Mouse (Mus musculus) gastrocnemius, postnatal 14 days (tissue): ENCODE measurements around the gene Rnaset2b. TPM values are rescaled to one million over a fixed set of nuclear protein-coding genes. Genes with fewer than 3 reads are reported as not detected.
"Not testable (repeated sequence)": the region's sequence is repeated elsewhere in the genome, so short reads cannot be mapped to it uniquely, and the experiment has no call there.

Experiments
- DNase-seq: peaks from one replicate; pipeline ENCODE4 v3.0.0; 2021; ENCODE audit warnings: mixed read lengths
- intact Hi-C: fragments of 180-260 bp; cut with DNase I; formaldehyde crosslinking; loops from one replicate; pipeline ENCODE4 v1.15.1; 2025; ENCODE audit warnings: low total_unique reads
- long read RNA-seq, 2 experiments: library from polyadenylated mRNA; stranded (forward); transcript quantifications; one replicate each; pipeline ENCODE4 v2.0.0; 2021
- total RNA-seq, 2 experiments: library from RNA; stranded (reverse); gene quantifications; 2 replicates each; pipeline ENCODE4 v1.2.3; 2021

The Rnaset2b gene
- 100 to 1,000 TPM in 1 of 2 experiments, 10 to 100 TPM in 1; 96.9 to 106 TPM for total RNA-seq
- long read RNA-seq, experiment 1, transcript Rnaset2b-201 (9 exons, 1,783 nt), result major isoform, 25 of 27 reads
- long read RNA-seq, experiment 1, partial matches to known transcripts, result 2 of 27 reads
- long read RNA-seq, experiment 1, other reads (novel, unspliced or antisense), result 0 of 27 reads
- long read RNA-seq, experiment 2, transcript Rnaset2b-201 (9 exons, 1,783 nt), result major isoform, 29 of 32 reads
- long read RNA-seq, experiment 2, partial matches to known transcripts, result 2 of 32 reads
- long read RNA-seq, experiment 2, other reads (novel, unspliced or antisense), result 0 of 32 reads

DNA sequence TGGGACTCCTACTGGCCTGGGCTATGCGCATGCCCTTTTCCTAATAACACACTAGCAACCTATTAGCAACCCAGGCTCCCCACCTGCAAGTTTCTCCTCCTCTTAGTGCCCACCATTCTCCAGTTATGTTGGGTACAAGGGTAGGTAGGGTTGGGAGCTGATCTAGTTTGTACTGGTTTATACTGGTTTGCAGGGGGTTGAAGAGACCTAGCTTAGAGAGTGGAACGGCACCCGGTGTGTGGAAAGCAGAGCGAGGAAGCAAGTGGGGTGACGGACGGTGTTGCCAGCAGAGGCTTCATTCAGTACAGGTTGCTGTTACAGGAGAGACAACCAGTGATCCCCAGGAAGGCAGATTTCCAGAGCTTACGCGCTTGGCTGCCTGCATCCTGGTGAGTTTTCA, at the start of gene Rnaset2b:
TSS of gene Rnaset2b (plus strand) at position 301 of the 400 bp plus-strand sequence.
- intact Hi-C loops, DNase-seq: not testable (repeated sequence)

DNA sequence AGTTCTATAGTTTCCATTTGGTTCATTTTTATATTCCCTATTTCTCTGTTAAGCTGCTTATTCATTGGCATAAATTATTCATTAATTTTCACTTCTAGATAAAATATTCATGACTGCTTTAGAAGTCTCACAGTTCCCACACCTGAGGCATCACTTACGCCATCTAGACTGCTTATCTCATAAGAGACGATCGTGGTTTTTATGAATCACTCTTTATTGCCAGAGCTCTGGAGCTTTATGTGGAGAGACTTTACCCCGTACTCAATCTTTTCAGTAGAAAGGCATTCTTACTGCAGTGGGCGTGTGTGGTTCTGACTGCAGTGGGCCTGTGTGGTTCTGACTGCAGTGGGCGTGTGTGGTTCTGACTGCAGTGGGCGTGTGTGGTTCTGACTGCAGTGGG, 38.8 kb upstream of the Rnaset2b start:
- DNase-seq, intact Hi-C loops: not testable (repeated sequence)

DNA sequence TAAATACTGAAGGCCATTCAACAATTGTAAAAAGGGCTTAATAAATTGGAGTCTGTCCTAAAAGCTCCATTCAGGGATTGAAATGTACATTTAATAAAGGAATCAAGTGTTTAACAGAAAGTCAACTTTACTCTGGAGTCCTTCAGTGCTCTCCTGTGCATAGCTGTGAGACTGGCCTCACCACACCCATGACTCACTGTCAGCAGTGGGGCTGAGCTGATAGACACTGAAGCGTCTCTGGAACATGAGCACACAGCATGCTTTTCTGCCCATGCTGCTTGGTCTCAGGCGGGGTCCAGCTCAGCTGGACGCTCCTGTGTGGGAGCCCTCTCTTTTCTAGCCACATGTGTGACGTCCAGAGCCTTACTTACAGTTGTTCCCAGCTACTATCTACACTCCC, 27.9 kb upstream of the Rnaset2b start:
- DNase-seq, intact Hi-C loops: not testable (repeated sequence)

DNA sequence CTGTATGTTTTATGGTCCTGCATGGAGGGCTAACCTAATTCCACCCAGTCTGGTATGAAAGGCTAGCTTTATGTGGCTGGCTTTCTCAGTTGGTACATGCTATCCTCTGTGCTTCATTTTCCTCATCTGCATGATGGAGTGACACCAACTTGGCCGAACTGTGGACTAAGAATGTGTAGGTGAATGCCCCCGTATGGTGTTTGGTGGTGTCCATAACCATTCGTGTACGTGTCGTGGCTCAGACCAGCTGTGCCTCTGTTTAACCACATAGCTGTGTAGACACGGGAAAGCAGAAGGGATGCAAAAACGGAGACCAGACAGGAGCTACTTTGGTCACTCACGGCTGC, 22.8 kb upstream of the Rnaset2b start:
- DNase-seq, intact Hi-C loops: not testable (repeated sequence)

DNA sequence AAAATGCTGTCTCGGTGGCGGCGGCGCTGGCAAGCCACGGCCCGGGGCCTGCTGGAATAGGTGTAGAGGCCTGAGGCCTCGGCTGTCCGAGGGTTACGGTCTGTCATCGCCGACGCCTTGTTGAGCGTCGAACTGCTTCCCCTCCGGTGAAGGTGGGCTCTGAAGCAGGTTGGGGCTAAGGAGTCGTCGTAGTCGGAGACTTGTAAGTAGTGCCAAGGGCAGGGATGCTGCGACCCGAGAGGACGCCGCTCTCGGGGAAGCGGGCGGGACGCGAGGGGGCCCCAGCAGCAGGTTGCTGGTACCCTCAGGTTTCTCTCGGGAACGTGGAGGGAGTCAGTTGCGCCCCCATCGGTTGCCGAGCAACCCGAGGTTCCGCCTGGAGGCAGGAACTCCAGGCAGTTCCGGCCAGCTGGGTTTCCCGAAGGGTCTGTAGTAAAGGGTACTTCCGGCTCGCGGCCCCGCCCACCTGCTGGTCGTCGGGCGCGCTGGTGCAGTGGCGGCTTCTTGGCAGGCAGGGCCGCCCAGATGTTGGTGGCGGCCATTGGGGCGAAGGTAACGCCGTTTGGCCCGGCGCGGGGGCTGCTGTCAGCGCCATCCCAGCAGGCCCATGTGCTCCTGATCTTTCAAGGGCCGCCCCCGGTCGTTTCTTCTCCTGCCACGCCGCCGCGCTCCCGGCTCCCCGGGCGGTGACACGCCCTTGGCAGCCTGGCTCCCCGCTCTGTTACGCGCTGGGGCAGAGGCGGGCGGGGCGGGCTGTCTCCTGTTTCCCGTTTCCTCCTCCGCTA, 22.3 kb upstream of the Rnaset2b start, which contains the start of gene Rsph3b:
TSS of gene Rsph3b (minus strand) at position 699 of the 785 bp plus-strand sequence.
- intact Hi-C loops, result not testable (repeated sequence)
- peak; percentile 78 for DNase-seq

DNA sequence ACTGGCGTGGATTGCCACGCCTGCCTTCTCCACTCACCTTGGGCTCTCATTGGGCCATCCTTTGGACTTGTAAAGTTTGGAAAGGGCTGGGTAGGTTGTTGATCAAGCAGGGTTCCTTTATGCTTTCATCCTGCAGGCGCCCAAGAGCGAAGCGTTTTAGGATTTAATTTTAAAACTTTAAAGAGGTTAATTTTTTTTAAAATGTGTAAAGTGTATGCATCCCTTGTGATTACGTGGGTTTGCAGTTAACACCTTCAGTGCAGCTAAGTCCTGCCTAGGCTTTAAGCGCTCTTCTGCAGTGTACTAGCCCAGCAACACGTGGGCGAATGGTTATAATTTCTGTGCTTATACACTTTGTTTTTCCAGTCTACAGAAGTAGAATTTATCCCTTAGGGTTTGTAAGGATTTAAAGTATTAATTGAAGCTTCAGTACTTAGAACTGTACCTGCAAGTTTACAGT, 21.6 kb upstream of the Rnaset2b start:
- intact Hi-C loops, DNase-seq: not testable (repeated sequence)

DNA sequence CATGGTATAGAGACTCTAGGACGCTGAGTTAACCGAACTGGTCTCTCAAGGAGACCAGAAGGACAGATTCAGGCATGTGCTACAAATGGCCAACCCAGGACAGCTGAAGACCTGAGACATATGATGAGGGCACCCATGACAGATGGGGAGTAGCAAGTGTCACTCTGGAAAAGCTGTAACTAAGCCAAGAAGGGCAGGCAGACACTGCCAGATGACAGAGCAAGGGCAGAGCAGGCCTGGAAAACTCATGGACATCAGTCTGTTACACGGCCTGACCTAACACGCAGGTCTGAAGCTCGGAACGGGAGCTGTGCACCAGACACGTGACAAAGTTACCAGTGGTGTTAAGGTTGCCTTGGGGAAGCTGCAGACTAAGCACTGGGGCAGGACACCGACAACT, 11.6 kb upstream of the Rnaset2b start:
- intact Hi-C loops, DNase-seq: not testable (repeated sequence)

DNA sequence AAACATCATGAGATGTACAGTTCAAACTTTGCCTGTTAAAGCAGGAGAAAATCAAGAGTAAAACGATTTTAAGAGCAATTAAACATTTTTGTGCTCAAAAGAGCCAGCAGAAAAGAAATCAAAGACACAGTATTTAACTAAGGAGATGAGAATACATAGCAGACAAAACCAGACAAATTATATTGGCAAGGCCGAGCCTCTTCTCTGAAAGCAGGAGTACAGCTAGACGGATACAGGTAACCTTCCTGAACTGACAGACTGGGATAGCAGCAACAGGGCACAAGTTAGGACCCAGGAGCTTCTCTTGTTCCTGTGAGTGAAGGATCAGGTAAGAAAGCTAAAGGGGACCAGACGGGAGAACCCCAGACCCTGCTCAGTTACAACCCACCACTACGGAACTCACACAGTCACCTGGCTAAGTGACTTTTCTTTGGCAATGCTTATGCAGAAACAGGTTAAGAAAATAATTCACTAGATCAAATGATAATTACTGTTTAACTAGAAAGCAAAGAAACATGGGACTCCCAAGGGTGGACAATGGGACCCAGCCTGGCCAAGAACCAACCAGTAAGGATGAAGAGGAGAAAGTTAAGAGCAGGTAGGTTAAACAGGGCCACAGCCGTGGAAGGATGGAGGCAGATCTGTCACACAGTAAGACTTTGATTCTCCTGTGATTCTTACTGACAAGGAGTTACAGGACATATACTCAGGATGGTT, 10.7 kb upstream of the Rnaset2b start:
- intact Hi-C loops, result not testable (repeated sequence)

DNA sequence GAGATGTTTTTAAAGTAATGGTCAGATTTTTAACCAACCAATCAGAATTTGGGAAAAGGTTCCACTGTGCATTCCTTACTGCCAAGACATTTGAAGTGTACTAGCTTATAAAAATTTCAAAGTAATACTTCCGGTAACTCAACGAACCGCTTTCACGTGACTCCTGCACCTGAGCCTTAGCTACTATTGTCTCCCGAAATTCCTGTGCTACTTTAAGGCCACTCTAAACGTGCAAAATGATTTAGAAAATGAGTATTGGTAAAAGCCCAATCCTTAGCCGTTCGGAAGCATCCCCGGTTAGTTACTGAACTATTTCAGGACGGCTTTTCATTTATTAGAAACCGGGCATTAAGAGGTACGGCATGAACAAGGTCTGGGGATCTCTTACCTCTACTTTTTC, 10.1 kb upstream of the Rnaset2b start:
- DNase-seq, intact Hi-C loops: not testable (repeated sequence)

More for the DNA sequence above, 10.7 kb upstream of the Rnaset2b start:
- not testable (repeated sequence) for DNase-seq

DNA sequence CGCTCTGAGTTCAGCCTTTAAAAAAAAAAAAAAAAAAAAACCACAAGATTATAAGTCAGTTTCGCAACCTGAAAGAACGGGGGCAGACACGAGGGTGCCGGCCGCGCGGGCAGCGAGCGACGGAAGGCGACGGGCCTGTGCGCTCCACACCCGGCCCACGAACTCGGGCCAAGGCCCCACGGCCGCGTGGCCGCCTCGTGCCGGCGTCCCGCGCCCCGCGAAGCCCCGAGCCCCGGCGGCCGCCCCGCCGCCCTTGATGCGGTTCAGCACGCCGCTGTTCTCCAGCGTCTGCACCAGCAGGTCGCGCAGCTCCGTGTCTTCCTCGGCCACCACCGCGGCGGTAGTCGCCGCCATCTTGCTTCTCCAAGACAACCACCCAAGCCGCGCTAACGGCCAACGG, 9.7 kb upstream of the Rnaset2b start, which contains the start of gene Tagap1:
TSS of gene Tagap1 (minus strand) at position 381 of the 400 bp plus-strand sequence.
- intact Hi-C loops, result not testable (repeated sequence)
- DNase-seq, result peak; percentile 15

DNA sequence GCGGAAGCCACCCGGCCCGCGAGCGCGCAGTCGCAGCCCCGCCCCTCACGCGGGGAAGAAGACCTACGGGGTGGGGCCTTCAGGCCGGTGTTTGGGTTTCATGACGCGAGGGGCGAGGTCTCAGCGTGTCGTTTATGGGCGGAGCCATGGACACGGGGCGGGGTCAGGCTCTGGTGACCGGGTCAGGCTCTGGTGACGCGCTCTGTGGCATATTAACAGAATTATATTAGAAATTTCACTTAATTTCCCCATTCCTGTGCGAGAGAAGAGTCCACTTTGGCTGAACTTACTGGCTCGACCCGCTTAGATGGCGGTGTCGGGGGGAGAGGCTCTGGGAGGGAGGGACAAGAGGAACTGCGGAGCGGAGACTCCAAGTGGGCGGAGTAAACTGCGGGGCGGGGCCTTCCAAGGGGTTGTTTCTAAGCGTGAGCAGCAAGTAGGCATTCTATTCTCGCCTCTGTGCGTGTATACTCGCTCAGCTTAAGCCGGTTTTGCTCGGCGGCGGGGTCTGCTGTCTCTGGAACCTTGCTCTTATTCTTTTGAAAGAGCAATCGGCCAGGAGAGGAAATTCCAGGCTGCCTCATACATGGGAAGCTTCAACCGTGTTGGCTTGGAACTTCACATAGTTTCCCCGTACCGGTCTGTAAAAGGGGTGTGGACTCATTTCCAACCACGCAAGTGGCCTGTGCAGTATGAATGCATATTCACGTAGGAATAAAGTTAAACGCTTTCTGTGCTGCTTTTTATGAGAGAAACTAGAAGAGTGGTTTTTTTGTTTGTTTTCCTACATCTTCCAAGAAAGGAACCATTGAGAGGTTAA, 9.0 kb upstream of the Rnaset2b start:
- intact Hi-C loops, result not testable (repeated sequence)

DNA sequence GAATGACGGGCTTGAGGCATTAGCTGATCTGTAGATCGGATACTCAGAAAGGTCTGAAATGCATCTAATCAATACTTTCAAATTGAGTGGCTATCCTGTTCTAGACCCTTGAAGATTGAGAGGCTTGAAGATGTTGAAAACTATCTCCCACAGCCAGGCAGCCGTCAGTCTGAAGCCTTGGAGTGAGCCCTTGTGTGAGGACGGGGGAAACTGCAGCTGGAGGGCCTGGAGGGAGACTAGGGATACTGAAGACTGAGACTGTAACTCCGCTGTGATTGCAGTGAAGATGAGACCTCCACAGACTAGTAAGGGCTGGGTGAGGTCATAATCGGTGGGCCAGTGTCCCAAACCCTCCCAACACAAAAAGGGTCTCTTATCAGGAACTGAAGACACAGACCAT, 8.1 kb upstream of the Rnaset2b start:
- intact Hi-C loops, result not testable (repeated sequence)

More for the DNA sequence above, 9.0 kb upstream of the Rnaset2b start:
- DNase-seq, result not testable (repeated sequence)

DNA sequence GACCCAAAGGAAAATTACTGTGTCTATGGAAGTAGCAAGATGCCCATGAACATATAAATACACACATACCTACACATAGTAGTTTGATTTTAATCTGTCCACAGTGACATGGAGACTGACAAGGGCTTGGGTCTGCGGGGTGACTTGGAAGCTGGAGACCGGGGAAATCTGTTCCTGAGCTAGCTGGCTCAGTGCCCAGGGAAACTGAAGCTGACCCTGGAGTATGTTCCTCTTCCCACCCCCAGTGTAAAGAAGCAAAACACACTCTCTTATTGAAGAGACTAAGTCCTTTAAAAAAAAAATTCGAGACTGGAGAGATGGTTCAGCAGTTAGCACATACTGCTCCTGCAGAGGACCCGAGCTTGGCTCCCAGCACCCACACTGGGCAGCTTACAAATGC, 7.5 kb upstream of the Rnaset2b start:
- DNase-seq, intact Hi-C loops: not testable (repeated sequence)

More for the DNA sequence above, 8.1 kb upstream of the Rnaset2b start:
- DNase-seq, result not testable (repeated sequence)

DNA sequence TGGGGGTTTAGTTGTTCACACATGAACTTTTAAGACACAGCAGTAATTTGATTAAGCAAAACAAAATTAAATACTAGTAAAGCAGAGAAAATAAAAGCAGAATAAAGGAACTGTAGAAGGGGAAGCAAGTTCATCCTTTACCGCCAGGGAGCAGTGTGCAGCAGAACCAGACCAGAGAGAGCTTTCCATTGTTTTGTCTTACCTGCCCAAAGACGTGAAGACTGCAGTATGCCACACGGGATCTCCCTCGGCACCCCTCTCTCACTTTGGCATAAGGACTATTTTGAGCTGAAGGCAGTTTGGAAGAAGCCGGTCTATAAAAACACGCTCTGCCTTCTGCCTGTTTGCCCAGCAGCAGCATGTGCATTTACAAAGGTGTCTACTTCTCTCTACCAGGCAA, 5.1 kb upstream of the Rnaset2b start:
- intact Hi-C loops, DNase-seq: not testable (repeated sequence)

DNA sequence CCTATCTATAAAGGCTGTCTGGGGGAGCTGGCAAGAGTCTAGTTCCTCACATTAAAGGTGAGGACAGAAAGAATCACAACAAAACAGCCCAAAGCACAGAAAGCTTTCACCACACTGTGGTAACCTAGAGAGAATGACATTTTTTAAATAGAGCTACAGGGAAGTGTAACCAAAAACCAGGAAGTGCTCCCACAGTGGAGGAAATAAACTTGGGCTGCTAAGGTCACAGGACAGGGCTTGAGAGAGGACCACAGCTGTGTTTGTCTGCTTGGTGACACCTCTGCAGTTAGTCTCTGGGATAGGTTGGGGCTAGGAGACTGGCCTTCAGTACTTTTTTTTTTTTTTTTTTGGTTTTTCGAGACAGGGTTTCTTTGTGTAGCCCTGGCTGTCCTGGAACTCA, 2.8 kb upstream of the Rnaset2b start:
- intact Hi-C loops, DNase-seq: not testable (repeated sequence)

DNA sequence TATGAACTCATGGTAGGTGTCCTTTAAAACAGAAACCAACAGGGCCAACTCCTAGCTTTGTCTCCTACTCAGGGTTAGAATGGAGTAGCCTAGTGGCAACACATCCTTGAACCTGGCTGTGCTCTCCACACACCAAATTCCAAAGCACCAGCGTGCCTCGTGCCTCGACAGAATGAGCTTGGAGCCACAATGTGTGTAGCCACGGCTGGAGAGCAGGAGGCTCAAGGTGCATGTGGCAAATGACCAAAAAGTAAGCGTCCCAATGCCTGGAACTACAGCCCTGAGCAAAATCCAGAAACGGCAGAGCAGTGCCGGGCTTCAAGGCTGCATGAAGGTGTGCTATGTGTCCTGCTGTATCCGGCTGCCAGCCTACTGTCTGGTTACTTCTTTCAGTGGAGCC, 804 bp downstream of the Rnaset2b start:
- intact Hi-C loops, DNase-seq: not testable (repeated sequence)

DNA sequence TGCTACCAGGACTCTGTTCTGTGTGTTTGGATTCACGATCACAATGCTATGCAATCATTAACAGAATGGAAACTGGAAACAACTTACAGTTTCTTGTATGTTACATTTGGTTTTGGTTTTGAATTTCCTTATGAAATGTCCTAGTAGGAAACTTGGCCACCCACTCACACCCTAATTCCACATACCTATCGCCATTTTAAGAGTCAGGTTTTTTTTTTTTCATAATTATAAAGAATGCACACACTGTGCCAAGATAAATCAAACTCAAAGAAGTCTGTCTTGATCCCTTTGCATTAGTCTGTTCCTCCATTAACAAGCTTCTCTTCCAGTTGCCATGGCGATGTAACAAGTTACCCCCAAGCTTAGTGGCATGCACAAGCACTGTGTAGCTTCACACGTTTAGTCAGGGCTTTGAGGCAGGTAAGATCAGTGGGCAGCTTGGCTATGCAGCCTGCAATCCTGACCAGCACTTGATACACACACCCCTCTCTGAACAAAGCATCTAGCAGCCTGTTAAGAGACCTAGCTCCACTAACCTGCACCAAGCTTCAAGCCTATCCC, 2.5 kb downstream of the Rnaset2b start:
- intact Hi-C loops, DNase-seq: not testable (repeated sequence)

DNA sequence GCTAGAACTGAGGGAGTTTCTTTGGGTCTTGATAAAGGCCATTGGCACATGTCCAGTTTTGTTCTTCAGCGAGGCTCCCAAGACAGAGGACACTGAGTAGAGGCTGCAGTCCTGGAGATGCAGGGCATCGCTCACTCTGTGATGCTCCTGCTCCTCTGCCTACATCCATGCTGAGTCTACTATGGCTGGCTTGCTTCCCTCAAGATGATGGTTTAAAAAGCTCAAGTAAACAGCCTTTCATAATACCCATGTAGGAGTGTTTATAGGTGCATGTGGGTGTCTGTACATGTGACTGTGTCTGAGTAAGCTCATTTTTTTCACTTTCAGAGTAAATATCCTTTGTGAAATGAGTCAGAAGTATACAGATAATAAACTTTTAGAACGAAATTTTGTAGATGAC, 4.6 kb downstream of the Rnaset2b start:
- intact Hi-C loops, DNase-seq: not testable (repeated sequence)
